Mouse (Mus musculus): ENCODE measurements at regions not wholly inside any gene's neighbourhood (a gene's known extent, or its start where the extent isn't known, plus 50 kb on each side); places are given as distances from the start of the nearest gene placed in this dataset.

DNA sequence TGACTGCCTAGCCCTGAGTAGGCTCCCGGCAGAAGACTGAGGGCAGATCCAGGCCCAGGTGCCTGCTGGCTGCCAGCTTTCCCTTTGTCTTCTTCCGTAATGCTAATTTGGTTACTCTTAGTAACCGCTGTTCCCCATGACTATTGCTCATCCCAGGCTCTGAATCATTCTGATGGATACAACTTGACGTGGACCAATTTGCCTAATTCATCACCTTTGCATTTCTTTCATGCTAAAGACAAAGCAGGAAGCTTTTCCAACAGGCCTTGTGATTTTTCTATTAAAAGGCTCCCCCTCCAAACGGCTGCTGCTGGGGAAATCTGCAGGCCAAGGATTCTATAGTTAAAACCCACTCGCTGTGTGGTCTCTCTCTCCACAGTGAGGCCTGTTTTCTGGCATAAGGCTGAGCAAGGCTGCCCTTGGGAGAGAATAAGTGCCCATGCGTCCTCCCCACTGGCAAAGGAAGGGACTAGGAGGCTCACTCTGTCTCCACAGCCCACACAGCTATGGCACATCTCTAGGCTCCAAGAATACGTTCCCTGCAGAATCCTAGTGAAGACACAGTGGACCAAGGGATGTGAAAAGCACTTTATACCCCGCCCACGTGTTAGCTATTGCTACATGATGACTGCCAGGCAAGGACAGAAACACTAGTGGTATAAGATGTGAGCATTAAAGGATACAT is 304.6 kb downstream of the 3100002H09Rik start:
- no peak overlapping the region for H3K4me3 ChIP-seq (ENCODE audit: low read depth, low read length)
- no peak for DNase-seq (ENCODE audit: low spot score)
- H3K27me3 ChIP-seq (replicated peaks; ENCODE audit: control insufficient read depth, insufficient read depth, low read length): no peaks in the 10 kb centered on the region
- no peaks in the 10 kb centered on the region for H3K36me3 ChIP-seq (ENCODE audit: control insufficient read depth, insufficient read depth, low read length)
- H3K9ac ChIP-seq (ENCODE audit: low read length): no peak overlapping the region
- H3K9me3 ChIP-seq (ENCODE audit: control insufficient read depth, low read length): no peaks in the 10 kb centered on the region
- ATAC-seq (replicated peaks; ENCODE audit: low FRiP score, low TSS enrichment, low read depth): no peak
- 71% methylated on average over 10 of the region's 10 CpGs for whole genome bisulfite sequencing
- H3K4me2 ChIP-seq (ENCODE audit: low read length): no peak overlapping the region
- no peak overlapping the region for H3K27ac ChIP-seq (ENCODE audit: low read depth)
- H3K4me1 ChIP-seq (replicated peaks; ENCODE audit: control insufficient read depth, insufficient read depth, low read length): no peaks in the 10 kb centered on the region

DNA sequence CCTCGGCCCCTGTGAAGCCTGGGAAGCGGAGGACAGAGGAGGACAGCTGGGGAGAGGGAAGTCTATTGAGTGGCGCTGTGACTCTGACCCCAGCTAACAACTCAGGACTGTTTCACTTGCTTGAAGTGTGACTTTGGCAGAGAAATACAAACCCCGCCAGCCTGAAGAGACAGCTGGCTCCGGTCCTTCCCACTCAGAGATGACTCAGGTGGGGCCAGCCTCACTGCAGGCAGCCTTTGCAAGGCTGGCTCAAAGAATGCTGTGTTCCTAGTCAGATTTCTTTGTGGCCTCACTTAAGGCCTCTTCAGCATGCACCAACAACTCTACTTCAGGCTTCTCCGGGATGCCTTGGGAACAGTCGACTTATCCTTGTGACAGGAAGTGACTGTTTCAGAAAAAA is 307.7 kb downstream of the 3100002H09Rik start:
- Histone ChIP-seq H3K4me1 (replicated peaks; ENCODE audit: control insufficient read depth, insufficient read depth, low read length) (no peaks in the 10 kb centered on the region), H3K27me3 (replicated peaks; ENCODE audit: control insufficient read depth, insufficient read depth, low read length) (no peaks in the 10 kb centered on the region), H3K27ac (ENCODE audit: low read depth) (no peak overlapping the region), H3K9ac (ENCODE audit: low read length) (no peak overlapping the region), H3K9me3 (ENCODE audit: control insufficient read depth, low read length) (no peaks in the 10 kb centered on the region), H3K4me3 (ENCODE audit: low read depth, low read length) (no peak overlapping the region), H3K36me3 (ENCODE audit: control insufficient read depth, insufficient read depth, low read length) (no peaks in the 10 kb centered on the region), H3K4me2 (ENCODE audit: low read length) (no peak overlapping the region)
- ATAC-seq (replicated peaks; ENCODE audit: low FRiP score, low TSS enrichment, low read depth): no peak
- no peak for DNase-seq (ENCODE audit: low spot score)
- 67% methylated on average over 7 of the region's 7 CpGs for WGBS

DNA sequence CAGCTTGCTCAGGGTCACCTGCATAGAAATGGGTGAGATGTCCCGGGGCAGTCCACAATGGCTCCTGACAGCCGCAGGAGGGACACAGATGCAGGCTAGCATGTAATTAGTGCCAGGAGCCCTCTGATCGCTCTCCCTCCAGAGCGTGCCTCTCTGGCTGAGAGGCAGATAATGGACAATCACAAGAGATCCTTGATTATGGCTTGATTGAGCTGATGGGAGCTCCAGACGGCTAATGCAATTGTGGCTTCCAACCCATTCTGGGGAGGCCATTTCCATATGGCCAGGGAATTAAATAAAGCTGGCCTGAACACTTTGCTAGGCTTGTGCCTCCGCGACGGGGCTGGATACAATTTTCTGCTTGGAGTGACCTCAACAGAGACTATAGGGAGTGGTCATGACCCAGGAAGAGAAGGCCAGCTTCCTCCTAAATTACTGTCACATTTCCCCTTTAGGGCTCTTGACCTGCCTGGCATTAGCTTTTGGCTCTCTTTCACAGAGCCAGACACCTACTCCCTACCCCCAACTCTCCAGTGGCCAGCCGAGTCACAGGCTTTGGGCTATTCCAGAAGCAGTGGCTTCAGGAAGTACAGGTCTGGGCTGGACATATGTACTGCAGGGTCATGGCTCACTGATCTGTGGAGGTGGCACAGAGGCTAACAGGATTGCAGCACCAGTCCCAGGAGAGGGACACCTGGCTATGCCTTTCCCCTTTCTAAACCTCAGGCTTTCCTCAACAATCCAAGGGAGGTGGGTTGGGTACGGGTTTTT is 311.8 kb downstream of the 3100002H09Rik start:
- Histone ChIP-seq H3K27me3 (replicated peaks; ENCODE audit: control insufficient read depth, insufficient read depth, low read length) (no peaks in the 10 kb centered on the region), H3K9ac (ENCODE audit: low read length) (no peak overlapping the region), H3K4me3 (ENCODE audit: low read depth, low read length) (no peak overlapping the region), H3K4me2 (ENCODE audit: low read length) (no peak overlapping the region), H3K9me3 (ENCODE audit: control insufficient read depth, low read length) (no peaks in the 10 kb centered on the region), H3K4me1 (replicated peaks; ENCODE audit: control insufficient read depth, insufficient read depth, low read length) (no peaks in the 10 kb centered on the region), H3K36me3 (ENCODE audit: control insufficient read depth, insufficient read depth, low read length) (no peaks in the 10 kb centered on the region), H3K27ac (ENCODE audit: low read depth) (no peak overlapping the region)
- WGBS: 63% methylated on average over 10 of the region's 10 CpGs
- DNase-seq (ENCODE audit: low spot score): no peak
- no peak for ATAC-seq (replicated peaks; ENCODE audit: low FRiP score, low TSS enrichment, low read depth)

DNA sequence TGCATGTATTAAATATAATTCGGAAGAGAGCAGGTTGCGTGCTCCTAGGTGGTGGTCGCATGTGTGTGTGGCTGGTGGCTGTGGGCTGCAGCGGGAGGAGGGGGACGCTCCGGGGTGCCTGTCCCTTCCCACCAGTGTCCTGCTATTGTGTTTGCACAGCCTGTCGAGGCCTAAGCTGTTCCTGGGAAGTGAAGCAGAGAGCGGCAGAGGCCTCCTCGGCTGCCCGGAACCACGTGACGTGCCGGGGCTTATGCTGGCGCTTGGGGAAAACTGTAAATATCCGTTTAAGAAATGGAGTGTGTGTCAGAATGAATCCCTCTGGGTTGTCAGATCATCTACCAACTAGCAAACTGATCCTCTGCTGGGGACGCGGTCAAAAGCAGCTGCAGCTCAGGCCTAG is 318.3 kb downstream of the 3100002H09Rik start:
- H3K36me3 ChIP-seq (ENCODE audit: control insufficient read depth, insufficient read depth, low read length): no peaks in the 10 kb centered on the region
- no peak overlapping the region for H3K9ac ChIP-seq (ENCODE audit: low read length)
- no peaks in the 10 kb centered on the region for H3K9me3 ChIP-seq (ENCODE audit: control insufficient read depth, low read length)
- H3K27ac ChIP-seq (ENCODE audit: low read depth): no peak overlapping the region
- no peak overlapping the region for H3K4me2 ChIP-seq (ENCODE audit: low read length)
- H3K27me3 ChIP-seq (replicated peaks; ENCODE audit: control insufficient read depth, insufficient read depth, low read length): no peaks in the 10 kb centered on the region
- WGBS: 46% methylated on average over 17 of the region's 17 CpGs
- no peaks in the 10 kb centered on the region for H3K4me1 ChIP-seq (replicated peaks; ENCODE audit: control insufficient read depth, insufficient read depth, low read length)
- DNase-seq (ENCODE audit: low spot score) (no peak), ATAC-seq (replicated peaks; ENCODE audit: low FRiP score, low TSS enrichment, low read depth) (no peak)
- no peak overlapping the region for H3K4me3 ChIP-seq (ENCODE audit: low read depth, low read length)

DNA sequence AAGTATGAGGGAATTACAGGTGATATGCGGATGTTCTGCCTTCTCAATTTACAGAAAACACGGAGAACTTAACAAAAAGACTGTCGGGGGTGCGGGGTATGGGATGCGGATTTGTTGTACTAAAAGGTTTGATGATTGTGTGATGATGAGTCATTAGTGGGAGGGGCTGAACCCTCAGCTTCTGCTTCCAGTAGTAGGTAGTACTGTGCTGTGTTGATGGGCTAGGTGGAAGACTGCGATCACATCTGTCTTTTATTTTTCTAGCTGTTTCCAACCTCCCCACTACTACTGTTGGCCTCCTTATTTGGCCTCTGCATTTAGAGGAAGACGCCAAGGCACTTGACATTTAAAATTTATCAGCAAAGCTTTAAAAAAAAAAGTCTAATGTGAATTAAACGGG is 318.8 kb downstream of the 3100002H09Rik start:
- no peaks in the 10 kb centered on the region for H3K9me3 ChIP-seq (ENCODE audit: control insufficient read depth, low read length)
- no peak overlapping the region for H3K4me3 ChIP-seq (ENCODE audit: low read depth, low read length)
- no peak overlapping the region for H3K9ac ChIP-seq (ENCODE audit: low read length)
- no peak overlapping the region for H3K4me2 ChIP-seq (ENCODE audit: low read length)
- H3K27me3 ChIP-seq (replicated peaks; ENCODE audit: control insufficient read depth, insufficient read depth, low read length): no peaks in the 10 kb centered on the region
- WGBS: 71% methylated on average over 8 of the region's 8 CpGs
- H3K27ac ChIP-seq (ENCODE audit: low read depth): no peak overlapping the region
- DNase-seq (ENCODE audit: low spot score): no peak
- no peaks in the 10 kb centered on the region for H3K4me1 ChIP-seq (replicated peaks; ENCODE audit: control insufficient read depth, insufficient read depth, low read length)
- no peaks in the 10 kb centered on the region for H3K36me3 ChIP-seq (ENCODE audit: control insufficient read depth, insufficient read depth, low read length)
- ATAC-seq (replicated peaks; ENCODE audit: low FRiP score, low TSS enrichment, low read depth): no peak

DNA sequence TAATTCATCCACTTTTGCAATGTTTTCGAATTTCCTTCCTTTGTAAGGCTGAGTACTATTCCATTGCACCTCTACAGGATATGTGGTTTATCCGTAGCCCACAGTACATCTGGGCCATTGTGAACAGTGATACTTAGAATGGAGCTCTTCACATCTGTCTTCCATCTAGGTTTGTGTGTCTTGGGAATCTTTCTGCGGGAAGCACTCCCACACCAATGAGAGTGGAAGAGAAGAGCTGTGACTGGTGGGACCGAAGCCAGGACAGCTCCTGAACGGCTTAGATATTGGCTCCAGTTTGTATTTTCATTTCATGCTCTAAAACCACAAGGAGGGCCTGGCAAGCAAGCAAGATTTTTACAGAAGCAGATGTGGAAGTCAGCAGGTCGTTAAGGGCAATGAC is 323.1 kb downstream of the 3100002H09Rik start:
- Histone ChIP-seq H3K27ac (ENCODE audit: low read depth) (no peak overlapping the region), H3K4me1 (replicated peaks; ENCODE audit: control insufficient read depth, insufficient read depth, low read length) (no peaks in the 10 kb centered on the region), H3K4me3 (ENCODE audit: low read depth, low read length) (no peak overlapping the region), H3K27me3 (replicated peaks; ENCODE audit: control insufficient read depth, insufficient read depth, low read length) (no peaks in the 10 kb centered on the region), H3K36me3 (ENCODE audit: control insufficient read depth, insufficient read depth, low read length) (no peaks in the 10 kb centered on the region), H3K9me3 (ENCODE audit: control insufficient read depth, low read length) (no peaks in the 10 kb centered on the region), H3K4me2 (ENCODE audit: low read length) (no peak overlapping the region), H3K9ac (ENCODE audit: low read length) (no peak overlapping the region)
- WGBS: 80% methylated on average over 6 of the region's 6 CpGs
- no peak for DNase-seq (ENCODE audit: low spot score)
- no peak for ATAC-seq (replicated peaks; ENCODE audit: low FRiP score, low TSS enrichment, low read depth)

DNA sequence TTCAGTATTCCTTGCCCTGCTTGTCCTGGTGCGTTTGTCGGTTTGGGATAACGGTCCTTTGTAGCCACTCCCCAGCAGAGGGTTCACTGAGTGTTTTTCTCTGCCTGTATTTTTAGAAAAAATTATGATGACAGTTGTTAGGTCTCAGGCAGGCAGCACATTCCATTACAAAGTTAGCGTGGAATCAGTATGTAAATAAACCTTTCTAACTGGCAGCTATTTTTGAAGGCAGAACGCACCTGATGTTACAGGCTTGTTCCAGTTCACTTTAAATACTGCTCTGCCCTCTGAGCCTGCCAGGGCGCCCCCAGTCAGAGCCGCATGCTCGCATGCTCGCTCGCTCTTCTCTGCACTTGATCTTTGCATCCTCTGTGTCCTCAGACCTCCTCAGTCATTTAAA is 331.9 kb downstream of the 3100002H09Rik start:
- H3K4me1 ChIP-seq (replicated peaks; ENCODE audit: control insufficient read depth, insufficient read depth, low read length): peaks cover 17% of the 10 kb centered on the region
- no peak overlapping the region for H3K9ac ChIP-seq (ENCODE audit: low read length)
- H3K9me3 ChIP-seq (ENCODE audit: control insufficient read depth, low read length): no peaks in the 10 kb centered on the region
- no peaks in the 10 kb centered on the region; the same call in 1 of the 2 replicates for H3K27me3 ChIP-seq (replicated peaks; ENCODE audit: control insufficient read depth, insufficient read depth, low read length)
- DNase-seq (ENCODE audit: low spot score) (no peak), ATAC-seq (replicated peaks; ENCODE audit: low FRiP score, low TSS enrichment, low read depth) (no peak)
- no peak overlapping the region for H3K4me3 ChIP-seq (ENCODE audit: low read depth, low read length)
- H3K36me3 ChIP-seq (ENCODE audit: control insufficient read depth, insufficient read depth, low read length): no peaks in the 10 kb centered on the region
- no peak overlapping the region for H3K4me2 ChIP-seq (ENCODE audit: low read length)
- WGBS: 10% methylated on average over 10 of the region's 10 CpGs
- H3K27ac ChIP-seq (ENCODE audit: low read depth): no peak overlapping the region

DNA sequence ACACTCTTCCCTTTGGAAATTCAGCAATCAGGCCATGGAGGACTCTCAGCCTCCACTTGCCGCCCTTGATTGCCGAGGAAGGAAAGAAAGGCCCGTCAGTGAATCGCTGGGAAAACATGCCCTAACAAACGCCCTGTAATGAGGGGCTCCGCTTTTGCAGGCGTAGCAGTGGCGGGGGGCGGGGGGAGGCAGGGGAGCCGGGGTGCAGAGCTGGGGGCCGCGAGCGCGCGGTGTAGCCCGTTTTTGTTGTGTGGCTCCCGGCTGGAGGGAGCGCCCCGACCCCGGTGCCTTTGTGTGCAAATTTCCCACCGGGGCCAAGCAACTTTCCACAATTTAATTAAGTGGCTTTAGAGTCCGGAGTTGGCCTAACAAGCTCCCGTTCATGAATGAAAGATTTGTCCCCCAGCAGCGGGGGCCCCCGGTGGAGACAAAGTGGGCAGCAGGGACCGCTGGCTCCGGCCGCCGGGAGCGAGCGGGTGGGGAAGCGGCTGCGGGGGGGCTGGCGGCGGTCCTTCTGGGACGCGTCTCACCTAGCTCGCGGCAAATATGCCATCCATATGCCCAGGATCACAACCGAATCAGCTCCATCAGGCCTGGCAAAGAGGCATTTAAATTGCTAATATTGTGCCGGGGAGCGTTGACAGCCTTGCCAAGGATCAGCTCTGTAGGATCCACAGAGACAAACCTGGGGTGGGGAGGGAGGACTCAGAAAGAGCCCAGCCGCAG is 333.0 kb downstream of the 3100002H09Rik start:
- Histone ChIP-seq H3K4me2 (ENCODE audit: low read length) (peak overlapping the region; percentile 93), H3K27ac (ENCODE audit: low read depth) (no peak overlapping the region), H3K27me3 (replicated peaks; ENCODE audit: control insufficient read depth, insufficient read depth, low read length) (no peaks in the 10 kb centered on the region; the same call in 1 of the 2 replicates), H3K9ac (ENCODE audit: low read length) (peak overlapping the region; percentile 47), H3K36me3 (ENCODE audit: control insufficient read depth, insufficient read depth, low read length) (no peaks in the 10 kb centered on the region), H3K9me3 (ENCODE audit: control insufficient read depth, low read length) (no peaks in the 10 kb centered on the region), H3K4me1 (replicated peaks; ENCODE audit: control insufficient read depth, insufficient read depth, low read length) (peaks cover 17% of the 10 kb centered on the region), H3K4me3 (ENCODE audit: low read depth, low read length) (peak overlapping the region; percentile 32)
- under 1% methylated on average over 43 of the region's 43 CpGs for WGBS
- DNase-seq (ENCODE audit: low spot score): peak; percentile 70
- ATAC-seq (replicated peaks; ENCODE audit: low FRiP score, low TSS enrichment, low read depth): 0 out of 2 replicates have a peak, but pooled peaks have one; percentile 47

All from intestine, embryonic 14.5 days (tissue).